Mouse (Mus musculus): ENCODE results near the gene Ankrd9. TPM values are rescaled to one million over a fixed set of nuclear protein-coding genes. Genes with fewer than 3 reads are reported as not detected.

The Ankrd9 gene
- polyA plus RNA-seq, 1 experiment from 2014 or later = 9.6 TPM

DNA sequence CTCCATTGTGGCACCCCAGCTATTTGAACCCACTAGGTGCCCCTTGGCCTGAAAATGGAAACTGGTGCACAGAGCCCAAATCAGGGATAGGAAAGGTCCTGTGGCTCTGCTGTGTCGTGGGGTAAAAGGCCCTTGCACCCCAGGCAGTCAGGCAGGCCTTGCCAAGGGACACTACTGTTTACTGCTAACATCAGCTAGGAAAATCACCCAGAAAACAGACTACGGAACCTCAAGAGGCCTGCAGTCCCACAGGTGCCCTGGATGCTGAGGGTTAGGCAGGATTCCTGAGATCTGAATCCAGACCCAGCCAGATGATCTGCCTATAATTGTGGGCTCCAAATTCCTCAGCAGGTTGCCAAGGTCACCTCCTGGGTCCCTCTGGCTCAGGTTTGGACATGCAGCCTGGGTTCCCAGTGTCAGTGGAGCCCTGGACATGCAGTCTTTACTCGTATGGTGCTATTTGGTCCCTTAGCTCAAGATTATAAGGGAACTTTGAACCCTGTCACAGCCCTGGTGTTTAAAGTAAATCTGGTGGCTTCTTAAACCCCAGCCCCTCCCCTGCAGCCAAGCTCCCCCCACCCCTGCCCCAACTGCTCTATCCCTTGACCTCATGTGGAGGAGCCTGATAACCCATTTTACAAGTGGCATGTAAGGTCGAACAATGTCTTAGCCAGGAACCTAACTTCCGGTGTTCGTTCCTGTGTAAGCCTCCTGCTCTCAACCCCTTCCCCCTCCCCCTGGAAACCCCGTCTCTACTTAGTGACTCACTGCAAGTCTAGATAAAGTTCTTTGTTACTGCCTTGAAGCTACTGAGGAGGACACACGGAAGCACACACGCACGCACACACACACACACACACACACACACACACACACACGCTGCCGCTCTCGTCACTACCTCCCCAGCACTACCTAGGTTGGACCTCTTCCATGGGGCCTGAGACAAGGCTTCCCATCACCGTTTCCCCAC, 28.6 kb upstream of the Ankrd9 start:
- no peaks in the 10 kb centered on the region for H3K9me3 ChIP-seq (ENCODE audit: control insufficient read depth, low read length)

DNA sequence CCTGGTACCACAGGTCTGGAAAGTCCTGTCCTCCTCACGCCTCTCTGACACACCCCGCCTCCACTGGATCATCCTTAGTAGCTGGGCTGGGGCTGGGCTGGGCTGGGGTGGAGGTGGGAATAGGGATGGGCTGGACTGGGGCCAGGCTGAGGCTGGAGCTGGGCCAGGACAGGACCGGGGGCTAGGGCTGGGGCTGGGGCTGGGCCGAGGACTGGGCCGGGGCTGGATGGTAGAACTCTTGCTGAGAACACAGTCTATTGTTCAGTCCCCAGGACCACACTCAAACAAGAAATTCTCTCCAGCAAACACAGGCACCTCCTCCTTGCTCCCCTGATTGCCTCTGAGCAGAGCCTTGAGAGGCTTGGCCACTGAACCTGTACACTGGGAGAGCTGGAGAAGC, 27.5 kb upstream of the Ankrd9 start:
- WGBS = 72% methylated on average over 5 of the region's 5 CpGs
- no peaks in the 10 kb centered on the region for H3K27me3 ChIP-seq (ENCODE audit: control insufficient read depth, insufficient read depth, low read length)
- H3K9ac ChIP-seq (ENCODE audit: low read depth, low read length) = no peak overlapping the region
- H3K27ac ChIP-seq (ENCODE audit: low read depth, low read length) = no peak overlapping the region
- H3K4me1 ChIP-seq (replicated peaks; ENCODE audit: control insufficient read depth, insufficient read depth, low read length) = no peaks in the 10 kb centered on the region
- no peak for DNase-seq (ENCODE audit: low spot score)
- no peak overlapping the region for H3K4me3 ChIP-seq (ENCODE audit: low read depth, low read length)
- H3K4me2 ChIP-seq (replicated peaks; ENCODE audit: low read depth, low read length) = no peak overlapping the region
- H3K9me3 ChIP-seq (ENCODE audit: control insufficient read depth, low read length) = no peaks in the 10 kb centered on the region
- H3K36me3 ChIP-seq (ENCODE audit: control insufficient read depth, insufficient read depth, low read length) = no peaks in the 10 kb centered on the region
- no peak; the same call in 1 of the 2 replicates for ATAC-seq (ENCODE audit: low FRiP score)

More for the DNA sequence above, 28.6 kb upstream of the Ankrd9 start:
- H3K9ac ChIP-seq (ENCODE audit: low read depth, low read length) = no peak overlapping the region
- no peak overlapping the region for H3K4me2 ChIP-seq (replicated peaks; ENCODE audit: low read depth, low read length)
- WGBS = 82% methylated on average over 14 of the region's 14 CpGs
- H3K36me3 ChIP-seq (ENCODE audit: control insufficient read depth, insufficient read depth, low read length) = no peaks in the 10 kb centered on the region
- ATAC-seq (ENCODE audit: low FRiP score) (no peak), DNase-seq (ENCODE audit: low spot score) (no peak)
- no peaks in the 10 kb centered on the region for H3K4me1 ChIP-seq (replicated peaks; ENCODE audit: control insufficient read depth, insufficient read depth, low read length)
- H3K27ac ChIP-seq (ENCODE audit: low read depth, low read length) = no peak overlapping the region
- no peak overlapping the region for H3K4me3 ChIP-seq (ENCODE audit: low read depth, low read length)
- H3K27me3 ChIP-seq (ENCODE audit: control insufficient read depth, insufficient read depth, low read length) = no peaks in the 10 kb centered on the region

DNA sequence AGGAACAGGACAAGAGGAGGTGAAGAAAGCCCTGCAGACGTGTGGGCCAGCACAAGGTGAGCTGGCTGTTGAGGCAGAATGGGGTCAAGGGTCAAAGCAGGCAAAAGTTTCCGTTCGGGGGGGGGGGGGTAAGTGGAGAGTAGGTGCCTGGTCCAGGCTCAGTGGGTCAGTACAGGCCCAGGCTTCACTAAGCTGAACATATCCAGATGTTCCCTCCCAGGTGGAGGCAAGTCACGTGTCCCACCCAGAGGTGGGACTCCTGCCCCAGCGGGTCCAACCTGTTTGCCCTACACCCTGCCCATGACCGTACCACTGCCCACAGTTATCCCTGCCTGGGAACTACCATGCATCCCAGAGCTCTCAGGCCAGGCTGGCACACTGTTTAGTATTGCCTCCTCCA, 27.0 kb upstream of the Ankrd9 start:
- ATAC-seq (ENCODE audit: low FRiP score) (no peak), DNase-seq (ENCODE audit: low spot score) (no peak)
- no peak overlapping the region for H3K9ac ChIP-seq (ENCODE audit: low read depth, low read length)
- H3K27ac ChIP-seq (ENCODE audit: low read depth, low read length) = no peak overlapping the region
- H3K4me2 ChIP-seq (replicated peaks; ENCODE audit: low read depth, low read length) = no peak overlapping the region
- no peaks in the 10 kb centered on the region for H3K36me3 ChIP-seq (ENCODE audit: control insufficient read depth, insufficient read depth, low read length)
- WGBS = 71% methylated on average over 6 of the region's 6 CpGs
- H3K4me1 ChIP-seq (replicated peaks; ENCODE audit: control insufficient read depth, insufficient read depth, low read length) = no peaks in the 10 kb centered on the region
- H3K9me3 ChIP-seq (ENCODE audit: control insufficient read depth, low read length) = no peaks in the 10 kb centered on the region
- no peak overlapping the region for H3K4me3 ChIP-seq (ENCODE audit: low read depth, low read length)
- H3K27me3 ChIP-seq (ENCODE audit: control insufficient read depth, insufficient read depth, low read length) = no peaks in the 10 kb centered on the region

DNA sequence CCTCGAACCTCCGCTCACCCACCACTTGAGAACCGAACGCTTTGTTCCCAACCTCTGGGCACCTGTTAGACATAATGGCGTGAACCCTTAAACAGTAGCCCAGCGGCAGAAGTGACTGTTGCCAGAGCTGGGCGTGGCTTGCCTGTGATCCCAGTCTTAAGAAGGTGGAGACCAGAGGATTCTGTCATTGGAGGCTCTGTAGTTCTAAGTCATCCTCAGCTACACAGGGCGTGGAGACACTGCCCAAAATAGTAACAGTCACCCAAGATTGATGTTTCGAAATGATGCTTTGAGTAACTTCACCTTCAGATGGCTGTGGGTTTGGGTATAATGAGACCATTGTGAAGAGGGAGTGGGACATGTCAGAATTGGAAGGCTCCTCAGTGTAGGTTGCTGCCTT, 25.3 kb upstream of the Ankrd9 start:
- no peaks in the 10 kb centered on the region for H3K36me3 ChIP-seq (ENCODE audit: control insufficient read depth, insufficient read depth, low read length)
- H3K27ac ChIP-seq (ENCODE audit: low read depth, low read length) = no peak overlapping the region
- no peak overlapping the region for H3K4me2 ChIP-seq (replicated peaks; ENCODE audit: low read depth, low read length)
- WGBS = 82% methylated on average over 9 of the region's 9 CpGs
- H3K9ac ChIP-seq (ENCODE audit: low read depth, low read length) = no peak overlapping the region
- no peaks in the 10 kb centered on the region for H3K27me3 ChIP-seq (ENCODE audit: control insufficient read depth, insufficient read depth, low read length)
- no peak for DNase-seq (ENCODE audit: low spot score)
- H3K4me3 ChIP-seq (ENCODE audit: low read depth, low read length) = no peak overlapping the region
- no peak for ATAC-seq (ENCODE audit: low FRiP score)
- H3K9me3 ChIP-seq (ENCODE audit: control insufficient read depth, low read length) = no peaks in the 10 kb centered on the region
- H3K4me1 ChIP-seq (replicated peaks; ENCODE audit: control insufficient read depth, insufficient read depth, low read length) = no peaks in the 10 kb centered on the region

DNA sequence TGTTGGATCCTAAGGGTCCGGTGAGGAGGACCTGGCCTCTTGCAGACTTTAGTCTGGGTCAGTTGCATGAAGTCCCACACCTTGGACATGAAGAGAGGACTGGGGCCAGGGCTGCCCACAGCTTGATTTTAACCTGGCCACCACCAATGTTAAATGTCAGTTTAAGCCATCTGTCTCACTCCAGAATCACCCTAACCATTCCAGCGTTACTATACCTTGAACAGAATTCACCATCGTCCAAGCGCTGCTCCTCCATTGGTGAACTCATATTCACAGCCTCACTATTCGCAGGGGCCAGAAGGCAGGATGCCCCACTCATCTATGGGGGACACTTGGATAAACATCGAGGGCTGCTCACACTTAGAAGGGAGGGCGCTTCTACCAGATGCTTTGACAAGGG, 22.1 kb upstream of the Ankrd9 start:
- no peak overlapping the region for H3K27ac ChIP-seq (ENCODE audit: low read depth, low read length)
- H3K4me2 ChIP-seq (replicated peaks; ENCODE audit: low read depth, low read length) = no peak overlapping the region
- no peaks in the 10 kb centered on the region for H3K27me3 ChIP-seq (ENCODE audit: control insufficient read depth, insufficient read depth, low read length)
- ATAC-seq (ENCODE audit: low FRiP score) = no peak
- no peaks in the 10 kb centered on the region for H3K4me1 ChIP-seq (replicated peaks; ENCODE audit: control insufficient read depth, insufficient read depth, low read length)
- H3K9ac ChIP-seq (ENCODE audit: low read depth, low read length) = no peak overlapping the region
- no peak for DNase-seq (ENCODE audit: low spot score)
- no peaks in the 10 kb centered on the region for H3K36me3 ChIP-seq (ENCODE audit: control insufficient read depth, insufficient read depth, low read length)
- H3K4me3 ChIP-seq (ENCODE audit: low read depth, low read length) = no peak overlapping the region
- 92% methylated on average over 7 of the region's 7 CpGs for WGBS
- H3K9me3 ChIP-seq (ENCODE audit: control insufficient read depth, low read length) = no peaks in the 10 kb centered on the region

- DNase-seq (ENCODE audit: low spot score) (no peak), ATAC-seq (ENCODE audit: low FRiP score) (no peak)
- Histone ChIP-seq H3K9ac (ENCODE audit: low read depth, low read length) (no peak overlapping the region), H3K36me3 (ENCODE audit: control insufficient read depth, insufficient read depth, low read length) (no peaks in the 10 kb centered on the region), H3K27me3 (ENCODE audit: control insufficient read depth, insufficient read depth, low read length) (no peaks in the 10 kb centered on the region), H3K4me2 (replicated peaks; ENCODE audit: low read depth, low read length) (no peak overlapping the region), H3K9me3 (ENCODE audit: control insufficient read depth, low read length) (no peaks in the 10 kb centered on the region), H3K4me3 (ENCODE audit: low read depth, low read length) (no peak overlapping the region), H3K4me1 (replicated peaks; ENCODE audit: control insufficient read depth, insufficient read depth, low read length) (no peaks in the 10 kb centered on the region), H3K27ac (ENCODE audit: low read depth, low read length) (no peak overlapping the region)
- 98% methylated on average over 2 of the region's 2 CpGs for WGBS
These were observed 21.0 kb upstream of the Ankrd9 start for GRCm38 (mm10) chr12:110999820-111000219.

DNA sequence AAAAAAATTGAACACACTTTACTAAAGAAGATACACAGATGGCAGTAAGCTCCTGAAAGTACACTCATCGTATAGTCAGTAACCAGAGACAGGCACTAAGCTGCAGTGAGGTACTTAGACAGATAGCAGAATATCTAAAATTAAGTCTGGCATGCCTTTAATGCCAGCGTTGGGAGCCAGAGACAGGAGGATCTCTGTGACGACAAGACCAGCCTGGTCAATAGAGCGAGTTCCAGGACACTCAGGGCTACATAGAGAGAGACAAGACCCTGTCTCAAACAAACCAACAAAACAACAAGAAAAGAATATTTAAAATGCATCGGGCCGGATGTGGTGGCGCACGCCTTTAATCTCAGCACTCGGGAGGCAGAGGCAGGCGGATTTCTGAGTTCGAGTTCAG, 19.3 kb upstream of the Ankrd9 start:
- WGBS = 95% methylated on average over 11 of the region's 11 CpGs
- Histone ChIP-seq H3K4me3 (ENCODE audit: low read depth, low read length) (no peak overlapping the region), H3K9me3 (ENCODE audit: control insufficient read depth, low read length) (no peaks in the 10 kb centered on the region), H3K27ac (ENCODE audit: low read depth, low read length) (no peak overlapping the region), H3K27me3 (ENCODE audit: control insufficient read depth, insufficient read depth, low read length) (no peaks in the 10 kb centered on the region), H3K36me3 (ENCODE audit: control insufficient read depth, insufficient read depth, low read length) (no peaks in the 10 kb centered on the region), H3K4me1 (replicated peaks; ENCODE audit: control insufficient read depth, insufficient read depth, low read length) (no peaks in the 10 kb centered on the region), H3K9ac (ENCODE audit: low read depth, low read length) (no peak overlapping the region), H3K4me2 (replicated peaks; ENCODE audit: low read depth, low read length) (no peak overlapping the region)
- no peak for DNase-seq (ENCODE audit: low spot score)
- no peak for ATAC-seq (ENCODE audit: low FRiP score)

- Histone ChIP-seq H3K36me3 (ENCODE audit: control insufficient read depth, insufficient read depth, low read length) (no peaks in the 10 kb centered on the region), H3K27me3 (ENCODE audit: control insufficient read depth, insufficient read depth, low read length) (no peaks in the 10 kb centered on the region), H3K4me3 (ENCODE audit: low read depth, low read length) (no peak overlapping the region), H3K4me2 (replicated peaks; ENCODE audit: low read depth, low read length) (no peak overlapping the region), H3K9ac (ENCODE audit: low read depth, low read length) (no peak overlapping the region), H3K4me1 (replicated peaks; ENCODE audit: control insufficient read depth, insufficient read depth, low read length) (no peaks in the 10 kb centered on the region), H3K9me3 (ENCODE audit: control insufficient read depth, low read length) (no peaks in the 10 kb centered on the region), H3K27ac (ENCODE audit: low read depth, low read length) (no peak overlapping the region)
- DNase-seq (ENCODE audit: low spot score) = no peak
- 41% methylated on average over 12 of the region's 12 CpGs for WGBS
- no peak for ATAC-seq (ENCODE audit: low FRiP score)
These were observed 15.8 kb upstream of the Ankrd9 start for GRCm38 (mm10) chr12:110994666-110995065.

GRCm38 (mm10) chr12:110993226-110993625, 14.4 kb upstream of the Ankrd9 start:
- no peak for ATAC-seq (ENCODE audit: low FRiP score)

More at GRCm38 (mm10) chr12:110993226-110993625, 14.4 kb upstream of the Ankrd9 start:
- no peaks in the 10 kb centered on the region for H3K4me1 ChIP-seq (replicated peaks; ENCODE audit: control insufficient read depth, insufficient read depth, low read length)
- H3K9ac ChIP-seq (ENCODE audit: low read depth, low read length) = no peak overlapping the region
- 91% methylated on average over 3 of the region's 3 CpGs for WGBS
- no peaks in the 10 kb centered on the region for H3K9me3 ChIP-seq (ENCODE audit: control insufficient read depth, low read length)
- no peak for DNase-seq (ENCODE audit: low spot score)
- H3K27me3 ChIP-seq (ENCODE audit: control insufficient read depth, insufficient read depth, low read length) = no peaks in the 10 kb centered on the region
- H3K4me2 ChIP-seq (replicated peaks; ENCODE audit: low read depth, low read length) = no peak overlapping the region
- H3K27ac ChIP-seq (ENCODE audit: low read depth, low read length) = no peak overlapping the region
- no peaks in the 10 kb centered on the region for H3K36me3 ChIP-seq (ENCODE audit: control insufficient read depth, insufficient read depth, low read length)
- no peak overlapping the region for H3K4me3 ChIP-seq (ENCODE audit: low read depth, low read length)
